In genomic region chr2:157858317-157858716, GRCm38 (mm10) we compare ENCODE assay signal across 25 mouse cellular contexts. TPM values are rescaled to one million over a fixed set of nuclear protein-coding genes. Genes with fewer than 3 reads are reported as not detected.
DNase-seq lines count a peak whose midpoint lies in the region; ATAC-seq lines count a peak whose summit lies in the region.
"Had no signal": no experiment of that assay in that cellular context is flagged by ENCODE, and none has a peak within 500 bp of the region (broad histone marks: within the 10 kb centered on the region; RNA-seq: fewer than 3 reads in every experiment).

No protein-coding gene starts in this region.

- no peak for DNase-seq in hindbrain, embryonic 11.5 days (ENCODE audit: low spot score)
- DNase-seq in hindbrain, embryonic 14.5 days (ENCODE audit: low spot score), result no peak
- DNase-seq in thymus, postnatal 0 days (ENCODE audit: low spot score), result no peak
- no peak for DNase-seq in adrenal gland, postnatal 14 days
- DNase-seq: adrenal gland, postnatal 25 days; cerebellum, adult 8-10 months; kidney, adult 2 months; kidney, postnatal 4 days; lung, adult 2 months; right cerebral cortex, postnatal 14 days; thymus, adult 2 months had no signal

- no peak overlapping the region for H3K4me3 ChIP-seq in hindbrain, embryonic 12.5 days
- H3K4me3 ChIP-seq in hindbrain, embryonic 11.5 days (ENCODE audit: low read depth, low read length), result no peak overlapping the region
- H3K4me3 ChIP-seq in forebrain, embryonic 13.5 days, result no peak overlapping the region
- H3K4me3 ChIP-seq in hindbrain, embryonic 14.5 days (replicated peaks; ENCODE audit: low read length), result no peak overlapping the region
- H3K4me3 ChIP-seq in midbrain, embryonic 16.5 days (ENCODE audit: low read depth, low read length), result no peak overlapping the region
- H3K4me3 ChIP-seq: embryonic facial prominence, embryonic 13.5 days; heart, embryonic 15.5 days; limb, embryonic 10.5 days; myocyte; stomach, embryonic 15.5 days had no signal

- WGBS in hindbrain, embryonic 12.5 days, result 86% methylated on average over 7 of the region's 7 CpGs
- 84% methylated on average over 7 of the region's 7 CpGs for WGBS in hindbrain, embryonic 11.5 days
- WGBS in forebrain, embryonic 13.5 days, result 84% methylated on average over 7 of the region's 7 CpGs
- 83% methylated on average over 7 of the region's 7 CpGs for WGBS in hindbrain, embryonic 14.5 days
- WGBS in midbrain, embryonic 16.5 days, result 65% methylated on average over 7 of the region's 7 CpGs

- no peaks in the 10 kb centered on the region for H3K27me3 ChIP-seq in hindbrain, embryonic 12.5 days
- no peaks in the 10 kb centered on the region for H3K27me3 ChIP-seq in hindbrain, embryonic 11.5 days (ENCODE audit: control insufficient read depth, insufficient read depth, low read length)
- no peaks in the 10 kb centered on the region for H3K27me3 ChIP-seq in forebrain, embryonic 13.5 days
- H3K27me3 ChIP-seq in hindbrain, embryonic 14.5 days (ENCODE audit: control insufficient read depth, insufficient read depth, low read length), result no peaks in the 10 kb centered on the region
- H3K27me3 ChIP-seq in midbrain, embryonic 16.5 days (ENCODE audit: control insufficient read depth, insufficient read depth, low read depth, low read length), result no peaks in the 10 kb centered on the region
- H3K27me3 ChIP-seq: embryonic facial prominence, embryonic 13.5 days; heart, embryonic 15.5 days; stomach, embryonic 15.5 days had no signal

- peaks cover 5% of the 10 kb centered on the region; the same call in 1 of the 2 replicates for H3K4me1 ChIP-seq in hindbrain, embryonic 12.5 days
- H3K4me1 ChIP-seq in hindbrain, embryonic 11.5 days (replicated peaks; ENCODE audit: control insufficient read depth, insufficient read depth, low read length), result no peaks in the 10 kb centered on the region
- peaks cover 39% of the 10 kb centered on the region for H3K4me1 ChIP-seq in forebrain, embryonic 13.5 days
- peaks cover 21% of the 10 kb centered on the region for H3K4me1 ChIP-seq in hindbrain, embryonic 14.5 days (replicated peaks; ENCODE audit: control insufficient read depth, insufficient read depth, low read length)
- H3K4me1 ChIP-seq in midbrain, embryonic 16.5 days (ENCODE audit: control insufficient read depth, insufficient read depth, low read length), result peaks cover 27% of the 10 kb centered on the region
- H3K4me1 ChIP-seq: stomach, embryonic 15.5 days had no signal

- H3K4me2 ChIP-seq in hindbrain, embryonic 12.5 days (replicated peaks), result no peak overlapping the region
- no peak overlapping the region for H3K4me2 ChIP-seq in hindbrain, embryonic 11.5 days (replicated peaks; ENCODE audit: low read depth, low read length)
- H3K4me2 ChIP-seq in forebrain, embryonic 13.5 days, result no peak overlapping the region
- H3K4me2 ChIP-seq in hindbrain, embryonic 14.5 days (replicated peaks), result no peak overlapping the region
- H3K4me2 ChIP-seq in midbrain, embryonic 16.5 days (ENCODE audit: low read length), result no peak overlapping the region
- H3K4me2 ChIP-seq: embryonic facial prominence, embryonic 13.5 days; heart, embryonic 15.5 days; liver, embryonic 11.5 days; stomach, embryonic 15.5 days had no signal

- 0 out of 2 replicates have a peak overlapping the region, but pooled peaks have one; percentile 6 for H3K27ac ChIP-seq in hindbrain, embryonic 12.5 days
- H3K27ac ChIP-seq in hindbrain, embryonic 11.5 days (ENCODE audit: low read depth, low read length), result no peak overlapping the region
- H3K27ac ChIP-seq in forebrain, embryonic 13.5 days, result peak overlapping the region; percentile 65
- H3K27ac ChIP-seq in hindbrain, embryonic 14.5 days, result peak overlapping the region; percentile 63
- H3K27ac ChIP-seq in midbrain, embryonic 16.5 days (ENCODE audit: low read length), result peak overlapping the region; percentile 36; the same call in 1 of the 2 replicates
- H3K27ac ChIP-seq: embryonic facial prominence, embryonic 13.5 days; heart, embryonic 15.5 days; limb, embryonic 10.5 days; macrophage; stomach, embryonic 15.5 days had no signal

- no peaks in the 10 kb centered on the region for H3K9me3 ChIP-seq in hindbrain, embryonic 12.5 days (replicated peaks)
- H3K9me3 ChIP-seq in hindbrain, embryonic 11.5 days (ENCODE audit: control insufficient read depth, low read length), result no peaks in the 10 kb centered on the region
- no peaks in the 10 kb centered on the region for H3K9me3 ChIP-seq in forebrain, embryonic 13.5 days (replicated peaks)
- H3K9me3 ChIP-seq in hindbrain, embryonic 14.5 days (ENCODE audit: control insufficient read depth, low read length), result no peaks in the 10 kb centered on the region
- H3K9me3 ChIP-seq in midbrain, embryonic 16.5 days (replicated peaks; ENCODE audit: control insufficient read depth, low read length, poor library complexity, severe bottlenecking), result no peaks in the 10 kb centered on the region
- H3K9me3 ChIP-seq: embryonic facial prominence, embryonic 13.5 days; heart, embryonic 15.5 days; limb, embryonic 10.5 days; stomach, embryonic 15.5 days had no signal

- H3K36me3 ChIP-seq in hindbrain, embryonic 12.5 days, result no peaks in the 10 kb centered on the region
- no peaks in the 10 kb centered on the region for H3K36me3 ChIP-seq in hindbrain, embryonic 11.5 days (ENCODE audit: control insufficient read depth, insufficient read depth, low read length)
- H3K36me3 ChIP-seq in forebrain, embryonic 13.5 days (ENCODE audit: poor library complexity, severe bottlenecking), result no peaks in the 10 kb centered on the region
- no peaks in the 10 kb centered on the region for H3K36me3 ChIP-seq in hindbrain, embryonic 14.5 days (replicated peaks; ENCODE audit: control insufficient read depth, insufficient read depth)
- H3K36me3 ChIP-seq in midbrain, embryonic 16.5 days (ENCODE audit: control insufficient read depth, insufficient read depth, low read length), result no peaks in the 10 kb centered on the region
- H3K36me3 ChIP-seq: embryonic facial prominence, embryonic 13.5 days; heart, embryonic 15.5 days; limb, embryonic 10.5 days; stomach, embryonic 15.5 days had no signal

- H3K9ac ChIP-seq in hindbrain, embryonic 12.5 days, result no peak overlapping the region
- no peak overlapping the region for H3K9ac ChIP-seq in hindbrain, embryonic 11.5 days (ENCODE audit: low read depth, low read length)
- no peak overlapping the region for H3K9ac ChIP-seq in forebrain, embryonic 13.5 days
- no peak overlapping the region for H3K9ac ChIP-seq in hindbrain, embryonic 14.5 days
- H3K9ac ChIP-seq in midbrain, embryonic 16.5 days (ENCODE audit: low read depth, low read length), result no peak overlapping the region
- H3K9ac ChIP-seq: embryonic facial prominence, embryonic 13.5 days; heart, embryonic 15.5 days; stomach, embryonic 15.5 days had no signal

- ATAC-seq in hindbrain, embryonic 12.5 days (ENCODE audit: low FRiP score), result no peak
- ATAC-seq in hindbrain, embryonic 11.5 days (ENCODE audit: low FRiP score), result no peak
- no peak for ATAC-seq in forebrain, embryonic 13.5 days
- no peak for ATAC-seq in hindbrain, embryonic 14.5 days (ENCODE audit: low FRiP score)
- no peak for ATAC-seq in midbrain, embryonic 16.5 days

RNA-seq across cellular contexts. Expression of gene Vstm2l, which starts 56.1 kb away (rescaled TPM):
- 13.7 and 15.3 TPM in 2 replicates for polyA plus RNA-seq in hindbrain, embryonic 12.5 days (2016; fragmentation: Nextera tagmentation; extraction: Ambion mirVana)
- polyA plus RNA-seq in hindbrain, embryonic 11.5 days (2014; fragmentation: Nextera tagmentation; extraction: Ambion mirVana), result 4.5 and 6.4 TPM in 2 replicates
- polyA plus RNA-seq in forebrain, embryonic 13.5 days (2015; fragmentation: Nextera tagmentation; extraction: Ambion mirVana), result 1.9 and 2.7 TPM in 2 replicates
- polyA plus RNA-seq in hindbrain, embryonic 14.5 days (2014; fragmentation: Nextera tagmentation; extraction: Ambion mirVana), result 48.4 and 48.9 TPM in 2 replicates
- polyA plus RNA-seq in midbrain, embryonic 16.5 days (2015; fragmentation: Nextera tagmentation; extraction: Ambion mirVana), result 19.6 and 26.6 TPM in 2 replicates
- polyA plus RNA-seq in thymus, postnatal 0 days (2015; fragmentation: Nextera tagmentation; extraction: Ambion mirVana), result not detected in 2 replicates
- total RNA-seq in adrenal gland, postnatal 14 days (2021), result 1.7 and 7.7 TPM in 2 replicates
- total RNA-seq: gastrocnemius, adult 18-20 months; hematopoietic stem cell, adult 5-6 weeks had no signal
- polyA plus RNA-seq: C2C12; heart, embryonic 15.5 days; limb, embryonic 10.5 days; lung, adult 2 months; macrophage; myocyte; spleen, adult 2 months had no signal
